Mouse (Mus musculus) CH12.LX (cell line): ENCODE measurements around the gene Unc80. TPM values are rescaled to one million over a fixed set of nuclear protein-coding genes. Genes with fewer than 3 reads are reported as not detected.

Source experiments
- DNase-seq: peaks from one replicate; pipeline ENCODE4 v3.0.0-alpha.2; 2013; ENCODE audit errors: extremely low read depth
- H3K27ac ChIP-seq: 2 replicates; pipeline ENCODE4 v1.5.1; 2012; ENCODE audit warnings: low read depth, mild to moderate bottlenecking, control low read depth, moderate library complexity; ENCODE audit not compliant: insufficient read depth
- H3K27me3 ChIP-seq: replicated peaks from 2 replicates; pipeline ENCODE3; 2012; ENCODE audit warnings: inconsistent platforms
- H3K36me3 ChIP-seq, 2 experiments: replicated peaks in 1 of 2; 2 replicates each; pipeline versions ENCODE3 to v1.6.1; 2012; ENCODE audit warnings: inconsistent platforms in 1 of 2, low read length in 1 of 2, mild to moderate bottlenecking in 1 of 2, mixed read lengths in 1 of 2, moderate library complexity in 1 of 2; ENCODE audit not compliant: control insufficient read depth in 1 of 2, insufficient read depth in 1 of 2
- H3K4me1 ChIP-seq, 2 experiments: 2 replicates each; pipeline ENCODE4 v1.6.1; 2012; ENCODE audit warnings: inconsistent platforms in 1 of 2, moderate library complexity in 1 of 2; ENCODE audit not compliant: insufficient read depth in 2 of 2, control insufficient read depth in 1 of 2
- H3K4me2 ChIP-seq: 2 replicates; pipeline ENCODE4 v1.6.1; 2012; ENCODE audit warnings: low read depth, mild to moderate bottlenecking, control low read depth; ENCODE audit not compliant: poor library complexity, insufficient read depth, severe bottlenecking
- H3K4me3 ChIP-seq, 3 experiments: fragments of 150-350 bp in 1 of 3; sonication (generic) in 1 of 3; replicated peaks in 1 of 3; 2 replicates each; pipeline versions ENCODE3 to v1.5.1; 2011 to 2012; ENCODE audit warnings: low read depth in 2 of 3, low read length in 2 of 3, mild to moderate bottlenecking in 2 of 3, moderate library complexity in 2 of 3, control low read depth in 1 of 3, improper control_type of control experiment in 1 of 3, inconsistent platforms in 1 of 3, mixed read lengths in 1 of 3; ENCODE audit not compliant: poor library complexity in 1 of 3
- H3K79me2 ChIP-seq: replicated peaks from 2 replicates; pipeline ENCODE4 v1.6.1; 2012; ENCODE audit warnings: mild to moderate bottlenecking, moderate library complexity; ENCODE audit not compliant: control insufficient read depth, poor library complexity, insufficient read depth, severe bottlenecking; ENCODE audit errors: extremely low read depth
- H3K9ac ChIP-seq: 2 replicates; pipeline ENCODE4 v1.6.1; 2012; ENCODE audit warnings: low read depth, mild to moderate bottlenecking, control low read depth, moderate library complexity; ENCODE audit not compliant: insufficient read depth
- H3K9me3 ChIP-seq: replicated peaks from 2 replicates; pipeline ENCODE3; 2012; ENCODE audit warnings: low read length, inconsistent platforms, mixed read lengths
- BHLHE40 ChIP-seq: IDR thresholded peaks from 2 replicates; pipeline ENCODE4 v1.6.1; 2011; ENCODE audit warnings: mild to moderate bottlenecking, low read depth, low read length, improper control_type of control experiment
- CHD2 ChIP-seq: IDR thresholded peaks from 2 replicates; pipeline ENCODE4 v1.6.1; 2011; ENCODE audit warnings: low read length, improper control_type of control experiment
- CTCF ChIP-seq, 2 experiments: IDR thresholded peaks in 1 of 2; conservative IDR thresholded peaks in 1 of 2; 2 replicates each; pipeline ENCODE4 v1.5.1; 2011 to 2012; ENCODE audit warnings: low read depth in 2 of 2, low read length in 2 of 2, improper control_type of control experiment in 1 of 2, inconsistent platforms in 1 of 2, mild to moderate bottlenecking in 1 of 2, moderate library complexity in 1 of 2
- E2F4 ChIP-seq: IDR thresholded peaks from 2 replicates; pipeline ENCODE4 v1.6.1; 2011; ENCODE audit warnings: low read depth, low read length, improper control_type of control experiment; ENCODE audit not compliant: insufficient replicate concordance
- ELF1 ChIP-seq: IDR thresholded peaks from 2 replicates; pipeline ENCODE4 v1.6.1; 2014; ENCODE audit warnings: low read depth, mild to moderate bottlenecking, inconsistent platforms, low read length, improper control_type of control experiment
- ETS1 ChIP-seq: conservative IDR thresholded peaks from 2 replicates; pipeline ENCODE4 v1.6.1; 2012; ENCODE audit warnings: low read depth, mild to moderate bottlenecking, inconsistent platforms, low read length, improper control_type of control experiment, moderate library complexity
- GABPA ChIP-seq: IDR thresholded peaks from 2 replicates; pipeline ENCODE4 v1.6.1; 2012; ENCODE audit warnings: low read depth, low read length, improper control_type of control experiment, inconsistent platforms; ENCODE audit not compliant: insufficient replicate concordance
- JUN ChIP-seq: IDR thresholded peaks from 2 replicates; pipeline ENCODE4 v1.6.1; 2011; ENCODE audit warnings: low read depth, mild to moderate bottlenecking, low read length, improper control_type of control experiment, moderate library complexity; ENCODE audit not compliant: insufficient read depth
- JUND ChIP-seq: conservative IDR thresholded peaks from 2 replicates; pipeline ENCODE4 v1.6.1; 2011; ENCODE audit warnings: low read depth, low read length, improper control_type of control experiment
- KAT2A ChIP-seq: IDR thresholded peaks from 2 replicates; pipeline ENCODE4 v1.6.1; 2012; ENCODE audit warnings: low read length, improper control_type of control experiment, inconsistent platforms; ENCODE audit not compliant: insufficient replicate concordance
- MAFK ChIP-seq: IDR thresholded peaks from 2 replicates; pipeline ENCODE4 v1.6.1; 2011; ENCODE audit warnings: low read length, improper control_type of control experiment; ENCODE audit not compliant: insufficient replicate concordance
- MAX ChIP-seq: IDR thresholded peaks from 2 replicates; pipeline ENCODE4 v1.6.1; 2011; ENCODE audit warnings: low read length, improper control_type of control experiment
- MAZ ChIP-seq: IDR thresholded peaks from 2 replicates; pipeline ENCODE4 v1.6.1; 2012; ENCODE audit warnings: low read depth, mild to moderate bottlenecking, inconsistent platforms, low read length, improper control_type of control experiment, moderate library complexity
- MEF2A ChIP-seq: IDR thresholded peaks from 2 replicates; pipeline ENCODE4 v1.6.1; 2014; ENCODE audit warnings: low read depth, mild to moderate bottlenecking, inconsistent platforms, low read length, improper control_type of control experiment, borderline replicate concordance
- MXI1 ChIP-seq: IDR thresholded peaks from 2 replicates; pipeline ENCODE4 v1.6.1; 2011; ENCODE audit warnings: mild to moderate bottlenecking, low read depth, low read length, improper control_type of control experiment
- MYC ChIP-seq: IDR thresholded peaks from 2 replicates; pipeline ENCODE4 v1.6.1; 2011; ENCODE audit warnings: low read depth, mild to moderate bottlenecking, improper control_type of control experiment, low read length
- NRF1 ChIP-seq: IDR thresholded peaks from 2 replicates; pipeline ENCODE4 v1.6.1; 2014; ENCODE audit warnings: low read depth, mild to moderate bottlenecking, inconsistent platforms, low read length, improper control_type of control experiment, moderate library complexity
- PAX5 ChIP-seq: IDR thresholded peaks from 2 replicates; pipeline ENCODE4 v1.6.1; 2012; ENCODE audit warnings: low read length, inconsistent platforms, mixed read lengths
- POLR2A ChIP-seq: IDR thresholded peaks from 2 replicates; pipeline ENCODE4 v1.6.1; 2011; ENCODE audit warnings: low read depth, mild to moderate bottlenecking, improper control_type of control experiment, low read length
- RCOR1 ChIP-seq: conservative IDR thresholded peaks from 2 replicates; pipeline ENCODE4 v1.6.1; 2012; ENCODE audit warnings: low read depth, mild to moderate bottlenecking, inconsistent platforms, low read length, improper control_type of control experiment
- SIN3A ChIP-seq: IDR thresholded peaks from 2 replicates; pipeline ENCODE4 v1.6.1; 2012; ENCODE audit warnings: low read length, improper control_type of control experiment, inconsistent platforms
- SMC3 ChIP-seq: IDR thresholded peaks from 2 replicates; pipeline ENCODE4 v1.6.1; 2011; ENCODE audit warnings: low read depth, low read length, improper control_type of control experiment
- TBP ChIP-seq: conservative IDR thresholded peaks from 2 replicates; pipeline ENCODE4 v1.6.1; 2011; ENCODE audit warnings: low read depth, low read length, improper control_type of control experiment
- TCF12 ChIP-seq: IDR thresholded peaks from 2 replicates; pipeline ENCODE4 v1.6.1; 2014; ENCODE audit warnings: low read depth, mild to moderate bottlenecking, inconsistent platforms, low read length, improper control_type of control experiment
- UBTF ChIP-seq: IDR thresholded peaks from 2 replicates; pipeline ENCODE4 v1.6.1; 2012; ENCODE audit warnings: low read depth, mild to moderate bottlenecking, inconsistent platforms, low read length, improper control_type of control experiment, moderate library complexity
- USF2 ChIP-seq: conservative IDR thresholded peaks from 2 replicates; pipeline ENCODE4 v1.6.1; 2011; ENCODE audit warnings: low read depth, low read length, improper control_type of control experiment
- ZKSCAN1 ChIP-seq: IDR thresholded peaks from 2 replicates; pipeline ENCODE4 v1.6.1; 2012; ENCODE audit warnings: low read depth, inconsistent platforms, low read length, improper control_type of control experiment, borderline replicate concordance
- ZMIZ1 ChIP-seq: IDR thresholded peaks from 2 replicates; pipeline ENCODE4 v1.6.1; 2012; ENCODE audit warnings: low read depth, mild to moderate bottlenecking, inconsistent platforms, low read length, improper control_type of control experiment
- ZNF384 ChIP-seq: IDR thresholded peaks from 2 replicates; pipeline ENCODE4 v1.6.1; 2012; ENCODE audit warnings: low read depth, low read length, improper control_type of control experiment, inconsistent platforms
- dilution Hi-C: fragments of 300-500 bp; cut with MboI; formaldehyde crosslinking; loops from 2 replicates; pipeline ENCODE4 v1.14.3; 2020; ENCODE audit warnings: low sequenced_read_pairs; ENCODE audit not compliant: extremely low pct_unique_long_range_greater_than_20kb, extremely low pct_ligation_motif_present
- in situ Hi-C: fragments of 300-500 bp; cut with MboI; formaldehyde crosslinking; loops from 3 replicates; pipeline ENCODE4 v1.14.3; 2019; ENCODE audit warnings: low sequenced_read_pairs, low pct_ligation_motif_present, low pct_unique_long_range_greater_than_20kb, mixed read lengths
- polyA plus RNA-seq: library from polyadenylated mRNA; unstranded; fragments of >175 nt; gene quantifications from 2 replicates; pipeline ENCODE4 v1.2.1, GENCODE M21; 2012; ENCODE audit warnings: low read depth; ENCODE audit not compliant: insufficient read length
- total RNA-seq, 2 experiments: library from RNA; depleted of rRNA; stranded (reverse); fragments of 300-350 nt in 1 of 2; fragments of >200 nt in 1 of 2; gene quantifications; 2 replicates each; pipeline ENCODE4 v1.2.3; 2012 to 2014

Gene Unc80
- total and polyA plus RNA-seq, 3 experiments, result 0.04 to 0.11 (median 0.04) TPM

GRCm38 (mm10) chr1:66460850-66461249 is 7.3 kb upstream of the Unc80 start:
- DNase-seq, result no peak
- Histone ChIP-seq H3K4me2 (no peak overlapping the region), H3K9ac (no peak overlapping the region), H3K4me3 (no peak overlapping the region), H3K27me3 (no peaks in the 10 kb centered on the region), H3K9me3 (no peaks in the 10 kb centered on the region), H3K79me2 (no peaks in the 10 kb centered on the region), H3K27ac (no peak overlapping the region), H3K36me3 (no peaks in the 10 kb centered on the region), H3K4me1 (no peaks in the 10 kb centered on the region)
- dilution Hi-C loops (no loop called here), in situ Hi-C loops (no loop called here)
- TF ChIP-seq PAX5 (no peak), BHLHE40 (no peak), TCF12 (no peak), UBTF (no peak), ZNF384 (no peak), MYC (no peak), ELF1 (no peak), MEF2A (no peak), KAT2A (no peak), CHD2 (no peak), ETS1 (no peak), ZKSCAN1 (no peak), SIN3A (no peak), MAFK (no peak), USF2 (no peak), E2F4 (no peak), MAZ (no peak), GABPA (no peak), ZMIZ1 (no peak), JUN (no peak)

DNA sequence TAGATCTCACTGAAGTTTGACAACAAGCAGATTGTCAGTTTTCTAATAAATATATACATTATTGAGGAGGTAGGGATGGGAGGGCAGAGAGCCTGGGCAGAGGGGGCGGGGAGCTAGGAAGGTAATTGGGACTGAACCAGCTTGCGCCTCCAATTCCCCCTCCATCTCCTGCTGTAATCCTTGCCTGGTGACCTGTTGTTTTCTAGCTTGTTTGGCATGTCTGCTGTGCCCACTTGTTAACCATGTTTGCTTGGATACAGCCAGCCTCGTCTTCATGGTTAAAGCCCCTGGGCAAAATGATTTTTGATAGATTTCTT is 495 bp downstream of the Unc80 start:
- H3K4me3 ChIP-seq, result no peak overlapping the region
- in situ Hi-C loops (no loop called here), dilution Hi-C loops (no loop called here)
- H3K4me2 ChIP-seq, result no peak overlapping the region
- H3K79me2 ChIP-seq, result no peaks in the 10 kb centered on the region
- TF ChIP-seq E2F4, result no peak
- no peak for TF ChIP-seq ZMIZ1
- TF ChIP-seq MAX, result no peak
- no peak for TF ChIP-seq ZKSCAN1
- no peak for TF ChIP-seq TBP
- no peak for TF ChIP-seq UBTF
- no peak for TF ChIP-seq CTCF (conservative IDR thresholded peaks at IDR 0.05 in 1 of 2, IDR thresholded peaks at IDR 0.05 in 1 of 2; ENCODE audit: low read depth in 2 of 2, low read length in 2 of 2)
- TF ChIP-seq JUN, result no peak
- TF ChIP-seq NRF1, result no peak
- TF ChIP-seq SMC3, result no peak
- TF ChIP-seq MXI1, result no peak
- TF ChIP-seq POLR2A, result no peak
- no peak for TF ChIP-seq ZNF384
- TF ChIP-seq JUND, result no peak
- no peak for TF ChIP-seq RCOR1
- no peaks in the 10 kb centered on the region for H3K27me3 ChIP-seq
- H3K9me3 ChIP-seq, result peaks cover 5% of the 10 kb centered on the region
- no peak overlapping the region for H3K9ac ChIP-seq
- H3K27ac ChIP-seq, result no peak overlapping the region
- no peaks in the 10 kb centered on the region for H3K4me1 ChIP-seq
- no peak for DNase-seq
- no peaks in the 10 kb centered on the region for H3K36me3 ChIP-seq
